Mouse (Mus musculus): ENCODE results near the gene Gm42669. TPM values are rescaled to one million over a fixed set of nuclear protein-coding genes. Genes with fewer than 3 reads are reported as not detected.

Gm42669 gene
- polyA plus RNA-seq, 1 experiment from 2014 or later = 0.72 TPM

- peak within 1 kb of the TSS; percentile 65 for H3K4me2 ChIP-seq
- ATAC-seq (ENCODE audit: low FRiP score) = peak; percentile 97
Observed at GRCm38 (mm10) chr5:107597301-107598077, 90.1 kb downstream of the Gm42669 start, which contains the start of the genes Rpap2 and Glmn. Gene Rpap2 (plus strand): TSS chr5:107597373. Gene Glmn (minus strand): TSS chr5:107597888.

GRCm38 (mm10) chr5:107598380-107598779 is 91.0 kb downstream of the Gm42669 start:
- 13% methylated on average over 4 of the region's 4 CpGs for WGBS
- Histone ChIP-seq H3K9me3 (replicated peaks) (no peaks in the 10 kb centered on the region), H3K4me3 (replicated peaks) (peak overlapping the region; percentile 86), H3K36me3 (peaks cover 16% of the 10 kb centered on the region), H3K4me2 (peak overlapping the region; percentile 65), H3K4me1 (peaks cover 13% of the 10 kb centered on the region), H3K27ac (replicated peaks) (no peak overlapping the region), H3K9ac (replicated peaks) (peak overlapping the region; percentile 77), H3K27me3 (replicated peaks) (no peaks in the 10 kb centered on the region)
- ATAC-seq (ENCODE audit: low FRiP score) = no peak

More at GRCm38 (mm10) chr5:107597301-107598077, 90.1 kb downstream of the Gm42669 start, which contains the start of the genes Rpap2 and Glmn:
- Histone ChIP-seq H3K9me3 (replicated peaks) (no peaks in the 10 kb centered on the region), H3K27ac (replicated peaks) (peak within 1 kb of the TSS; percentile 94), H3K36me3 (peaks cover 13% of the 10 kb centered on the region), H3K4me1 (peaks cover 18% of the 10 kb centered on the region), H3K27me3 (replicated peaks) (no peaks in the 10 kb centered on the region), H3K4me3 (replicated peaks) (peak within 1 kb of the TSS; percentile 86), H3K9ac (replicated peaks) (peak within 1 kb of the TSS; percentile 77)
- WGBS = under 1% methylated on average over 63 of the region's 64 CpGs

GRCm38 (mm10) chr5:107611224-107611623 is 103.8 kb downstream of the Gm42669 start:
- Histone ChIP-seq H3K27ac (replicated peaks) (no peak overlapping the region), H3K4me2 (no peak overlapping the region), H3K4me3 (replicated peaks) (no peak overlapping the region), H3K9me3 (replicated peaks) (no peaks in the 10 kb centered on the region), H3K4me1 (no peaks in the 10 kb centered on the region), H3K27me3 (replicated peaks) (no peaks in the 10 kb centered on the region), H3K36me3 (peaks cover 30% of the 10 kb centered on the region), H3K9ac (replicated peaks) (no peak overlapping the region)
- ATAC-seq (ENCODE audit: low FRiP score) = peak; percentile 69; the same call in 1 of the 2 replicates
- WGBS = 0% methylated on average over 2 of the region's 2 CpGs

GRCm38 (mm10) chr5:107617986-107618385 is 110.6 kb downstream of the Gm42669 start:
- WGBS = 77% methylated on average over 6 of the region's 6 CpGs
- Histone ChIP-seq H3K4me2 (no peak overlapping the region), H3K9ac (replicated peaks) (no peak overlapping the region), H3K36me3 (peaks cover 47% of the 10 kb centered on the region), H3K27me3 (replicated peaks) (no peaks in the 10 kb centered on the region), H3K4me3 (replicated peaks) (no peak overlapping the region), H3K4me1 (no peaks in the 10 kb centered on the region), H3K9me3 (replicated peaks) (no peaks in the 10 kb centered on the region), H3K27ac (replicated peaks) (no peak overlapping the region)
- ATAC-seq (ENCODE audit: low FRiP score) = no peak

GRCm38 (mm10) chr5:107621327-107621726 is 113.9 kb downstream of the Gm42669 start:
- ATAC-seq (ENCODE audit: low FRiP score) = no peak
- peaks cover 37% of the 10 kb centered on the region for H3K36me3 ChIP-seq
- H3K4me1 ChIP-seq = no peaks in the 10 kb centered on the region
- H3K9ac ChIP-seq (replicated peaks) = no peak overlapping the region
- H3K27me3 ChIP-seq (replicated peaks) = no peaks in the 10 kb centered on the region
- H3K4me2 ChIP-seq = no peak overlapping the region
- WGBS = 93% methylated on average over 3 of the region's 3 CpGs
- no peaks in the 10 kb centered on the region for H3K9me3 ChIP-seq (replicated peaks)
- no peak overlapping the region for H3K27ac ChIP-seq (replicated peaks)
- H3K4me3 ChIP-seq (replicated peaks) = no peak overlapping the region

Other genes with a start within 250 kb of the Gm42669 start
- gene Tgfbr3, start 218.0 kb upstream of the Gm42669 start, polyA plus RNA-seq (2015; fragmentation: Nextera tagmentation; extraction: Ambion mirVana) = 6.6 and 10.1 TPM in 2 replicates
- gene Brdt, start 176.5 kb upstream of the Gm42669 start, polyA plus RNA-seq (2015; fragmentation: Nextera tagmentation; extraction: Ambion mirVana) = 4.3 and 4.7 TPM in 2 replicates
- 3.8 and 5.4 TPM in 2 replicates for gene Ephx4, start 104.9 kb upstream of the Gm42669 start, polyA plus RNA-seq (2015; fragmentation: Nextera tagmentation; extraction: Ambion mirVana)
- gene Lpcat2b, start 76.1 kb upstream of the Gm42669 start, polyA plus RNA-seq (2015; fragmentation: Nextera tagmentation; extraction: Ambion mirVana) = not detected in 2 replicates
- 17.8 and 19.5 TPM in 2 replicates for gene Btbd8, start 69.6 kb upstream of the Gm42669 start, polyA plus RNA-seq (2015; fragmentation: Nextera tagmentation; extraction: Ambion mirVana)
- gene 1700028K03Rik, start 27.1 kb downstream of the Gm42669 start, polyA plus RNA-seq (2015; fragmentation: Nextera tagmentation; extraction: Ambion mirVana) = 0.29 and 0.36 TPM in 2 replicates
- gene Rpap2, start 89.8 kb downstream of the Gm42669 start, polyA plus RNA-seq (2015; fragmentation: Nextera tagmentation; extraction: Ambion mirVana) = 21.4 and 25.6 TPM in 2 replicates
- gene Glmn, start 90.3 kb downstream of the Gm42669 start, polyA plus RNA-seq (2015; fragmentation: Nextera tagmentation; extraction: Ambion mirVana) = 31.8 and 37.4 TPM in 2 replicates
- 2.1 TPM in 1 of 2 replicates, not detected in the other for gene Gfi1, start 218.4 kb downstream of the Gm42669 start, polyA plus RNA-seq (2015; fragmentation: Nextera tagmentation; extraction: Ambion mirVana)